Mouse (Mus musculus) CH12F3 (cell line): Measurements from ENCODE around the gene Gm3336.

Experiments
- in situ Hi-C: fragments of 300-500 bp; cut with MboI; formaldehyde crosslinking; loops from 2 replicates; pipeline ENCODE4 v1.14.3; 2020; ENCODE audit warnings: low sequenced_read_pairs

The Gm3336 gene

DNA sequence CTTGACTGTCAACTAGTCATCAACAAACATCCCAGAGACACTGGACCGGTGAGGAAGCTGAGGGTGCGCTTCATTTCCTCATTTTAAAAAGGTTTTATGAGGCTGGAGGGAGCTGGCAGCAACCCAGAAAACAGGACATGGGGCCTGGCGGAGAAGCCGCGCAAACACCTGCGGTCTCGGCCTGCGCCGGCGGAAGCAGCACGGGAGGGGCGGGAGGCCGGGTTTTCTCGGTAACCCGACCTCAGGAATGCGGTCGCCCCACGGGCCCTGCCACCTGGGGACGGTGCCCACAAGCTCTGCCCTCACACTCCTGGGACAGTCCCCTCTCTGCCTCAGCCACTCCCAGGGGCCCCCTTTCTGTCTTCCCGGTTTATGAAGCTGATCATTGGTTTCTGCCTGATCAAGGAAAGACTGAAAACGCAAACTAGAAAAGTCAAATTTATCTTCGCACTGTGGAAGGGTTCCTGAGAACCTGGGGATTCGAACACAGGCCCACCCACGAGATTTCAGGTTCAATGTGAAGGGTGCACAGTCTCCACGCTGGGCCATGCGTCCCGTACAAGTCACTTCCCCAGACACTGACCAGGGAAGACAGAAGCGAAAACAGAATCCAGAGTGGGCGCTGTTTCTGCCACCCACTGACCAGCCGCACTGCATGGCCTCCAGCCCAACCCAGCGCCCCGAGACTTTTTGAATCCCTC lies 22.9 kb upstream of the Gm3336 start:
- in situ Hi-C loops, result no loop called here

- in situ Hi-C loops, result no loop called here
Measured at GRCm38 (mm10) chr8:70696019-70696885, 22.1 kb upstream of the Gm3336 start.

GRCm38 (mm10) chr8:70696946-70697345 lies 21.4 kb upstream of the Gm3336 start:
- in situ Hi-C loops, result no loop called here

DNA sequence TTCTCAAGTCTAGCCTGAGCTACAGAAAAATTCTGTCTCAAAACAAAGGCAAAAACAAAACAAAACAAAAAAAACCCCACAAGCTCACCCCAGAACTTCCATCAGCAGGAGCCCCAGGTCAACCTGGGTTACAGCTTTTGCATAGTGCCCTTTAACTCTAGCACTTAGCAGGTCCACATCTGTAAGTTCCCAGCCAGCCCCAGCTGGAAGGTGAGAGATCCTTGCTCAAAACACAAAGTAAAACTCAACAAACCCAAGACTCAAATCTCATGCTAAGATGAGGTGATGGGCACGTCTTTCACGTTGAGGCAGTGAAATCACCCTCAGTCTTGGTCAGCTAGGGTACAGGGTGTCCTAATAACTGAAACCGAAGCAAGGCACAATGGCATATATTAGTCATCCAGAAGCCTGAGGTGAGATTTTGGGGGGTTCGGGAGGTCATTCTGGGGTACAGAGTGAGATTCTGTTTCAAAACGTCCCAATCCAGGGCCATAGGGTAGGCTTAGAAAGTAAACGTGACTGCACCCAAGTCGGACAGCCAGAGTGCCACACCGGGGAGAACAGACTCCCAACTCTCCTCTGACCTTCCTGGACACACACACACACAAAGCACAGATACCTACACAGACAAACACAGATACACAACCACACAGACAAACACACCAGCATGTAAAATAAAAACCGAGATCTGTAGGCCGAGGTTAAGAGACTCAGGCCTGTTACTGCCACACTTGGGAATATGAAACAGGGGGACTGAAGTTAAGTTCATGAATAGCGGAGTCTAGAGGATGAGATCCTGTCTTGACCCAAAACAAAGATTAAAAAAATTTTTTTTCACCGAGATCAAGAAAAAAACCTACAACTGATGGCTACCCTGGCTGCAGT lies 20.7 kb upstream of the Gm3336 start:
- in situ Hi-C loops, result no loop called here

DNA sequence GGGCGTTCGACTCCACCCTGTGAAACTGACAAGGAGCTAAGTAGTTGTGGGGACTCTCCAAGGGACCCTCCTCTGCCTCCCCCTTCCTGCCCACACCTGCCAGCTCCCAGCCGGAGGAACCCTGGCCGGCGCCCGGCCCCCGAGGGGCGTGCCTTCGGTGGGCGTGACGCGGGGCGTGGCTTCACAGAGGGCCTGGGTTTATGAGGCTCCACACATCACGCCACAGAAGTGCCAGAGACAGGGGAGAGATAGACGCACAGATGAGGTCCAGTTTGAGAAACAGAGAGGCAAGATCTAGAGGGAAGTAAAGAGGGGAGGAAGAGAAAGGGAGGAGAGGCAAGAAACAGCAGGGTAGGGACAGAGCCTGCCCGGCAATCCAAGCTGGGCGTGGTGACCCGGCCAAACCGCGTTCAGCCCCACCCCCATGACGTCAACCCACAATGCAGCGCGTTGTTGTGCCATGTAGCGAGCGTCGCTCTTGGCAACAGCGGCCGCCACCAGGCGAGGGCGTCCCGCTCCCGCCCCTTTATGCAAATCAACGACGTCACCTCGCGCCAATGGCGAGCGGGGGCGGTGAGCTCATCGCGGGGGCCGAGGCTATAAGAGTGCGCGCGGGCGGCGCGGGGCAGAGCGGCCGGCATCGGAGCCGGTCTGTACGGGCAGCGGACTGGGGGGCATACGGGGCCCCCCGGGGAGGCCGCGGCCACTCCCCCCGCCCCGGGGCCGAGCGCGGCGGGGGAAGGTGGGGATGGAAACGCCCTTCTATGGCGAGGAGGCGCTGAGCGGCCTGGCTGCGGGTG lies 19.8 kb upstream of the Gm3336 start, which contains the start of gene Jund:
Gene Jund, plus strand, starts transcription at position 640 of the 800 bp plus-strand sequence.
- in situ Hi-C loops, result no loop called here

DNA sequence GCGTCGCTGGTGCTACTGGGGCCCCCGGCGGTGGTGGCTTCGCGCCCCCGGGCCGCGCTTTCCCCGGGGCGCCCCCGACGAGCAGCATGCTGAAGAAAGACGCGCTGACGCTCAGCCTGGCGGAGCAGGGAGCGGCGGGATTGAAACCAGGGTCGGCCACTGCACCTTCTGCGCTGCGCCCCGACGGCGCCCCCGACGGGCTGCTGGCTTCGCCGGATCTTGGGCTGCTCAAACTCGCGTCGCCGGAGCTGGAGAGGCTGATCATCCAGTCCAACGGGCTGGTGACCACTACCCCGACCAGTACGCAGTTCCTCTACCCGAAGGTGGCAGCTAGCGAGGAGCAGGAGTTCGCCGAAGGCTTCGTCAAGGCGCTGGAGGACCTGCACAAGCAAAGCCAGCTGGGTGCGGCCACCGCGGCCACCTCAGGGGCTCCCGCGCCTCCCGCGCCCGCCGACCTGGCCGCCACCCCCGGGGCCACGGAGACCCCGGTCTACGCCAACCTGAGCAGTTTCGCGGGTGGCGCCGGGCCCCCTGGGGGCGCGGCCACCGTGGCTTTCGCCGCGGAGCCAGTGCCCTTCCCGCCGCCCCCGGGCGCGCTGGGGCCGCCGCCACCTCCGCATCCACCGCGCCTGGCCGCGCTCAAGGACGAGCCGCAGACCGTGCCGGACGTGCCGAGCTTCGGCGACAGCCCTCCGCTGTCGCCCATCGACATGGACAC lies 19.1 kb upstream of the Gm3336 start:
- in situ Hi-C loops, result no loop called here

GRCm38 (mm10) chr8:70699834-70700554 lies 18.3 kb upstream of the Gm3336 start:
- in situ Hi-C loops, result no loop called here

DNA sequence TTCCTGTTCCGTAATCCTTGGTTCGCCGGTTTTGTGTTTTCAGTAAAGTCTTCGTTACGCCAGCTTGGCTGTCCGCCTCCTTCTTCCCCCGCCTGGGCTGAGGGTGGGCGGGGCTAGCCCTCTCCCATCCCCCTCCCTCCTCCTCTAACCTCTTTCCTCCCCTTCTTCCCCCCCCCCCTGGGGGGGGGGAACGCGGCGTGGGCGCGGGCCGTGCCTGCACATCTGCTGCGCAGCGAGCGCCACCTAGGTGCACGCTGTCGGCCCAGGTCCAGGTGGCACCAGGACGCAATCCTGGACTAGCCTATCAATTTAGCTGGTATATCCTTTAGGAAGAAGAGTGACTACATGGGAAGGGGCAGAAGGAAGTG lies 17.8 kb upstream of the Gm3336 start:
- in situ Hi-C loops, result no loop called here

- in situ Hi-C loops, result no loop called here
Measured at GRCm38 (mm10) chr8:70701048-70701981, 17.0 kb upstream of the Gm3336 start.

GRCm38 (mm10) chr8:70701982-70702841 lies 16.1 kb upstream of the Gm3336 start:
- in situ Hi-C loops, result no loop called here

DNA sequence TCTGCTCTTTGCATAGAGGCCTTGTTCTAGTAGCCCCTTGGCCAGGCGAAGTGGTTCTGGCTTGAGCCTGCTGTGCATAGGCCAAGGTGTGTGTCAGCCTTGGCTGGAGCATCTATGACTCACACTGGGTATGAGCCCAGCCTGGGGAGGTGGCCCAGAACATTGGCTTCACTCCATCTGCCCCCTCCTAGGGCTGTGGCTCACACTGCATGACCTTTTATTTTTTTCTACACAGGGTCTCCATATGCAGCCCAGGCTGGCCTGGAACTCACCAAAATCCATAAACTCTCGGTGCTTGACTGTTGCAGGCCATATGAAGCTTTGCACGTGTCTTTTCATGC lies 15.5 kb upstream of the Gm3336 start:
- in situ Hi-C loops, result no loop called here

GRCm38 (mm10) chr8:70703287-70703686 lies 15.1 kb upstream of the Gm3336 start, which contains the start of gene Iqcn:
Gene Iqcn (plus strand): TSS chr8:70703457.
- in situ Hi-C loops, result no loop called here

DNA sequence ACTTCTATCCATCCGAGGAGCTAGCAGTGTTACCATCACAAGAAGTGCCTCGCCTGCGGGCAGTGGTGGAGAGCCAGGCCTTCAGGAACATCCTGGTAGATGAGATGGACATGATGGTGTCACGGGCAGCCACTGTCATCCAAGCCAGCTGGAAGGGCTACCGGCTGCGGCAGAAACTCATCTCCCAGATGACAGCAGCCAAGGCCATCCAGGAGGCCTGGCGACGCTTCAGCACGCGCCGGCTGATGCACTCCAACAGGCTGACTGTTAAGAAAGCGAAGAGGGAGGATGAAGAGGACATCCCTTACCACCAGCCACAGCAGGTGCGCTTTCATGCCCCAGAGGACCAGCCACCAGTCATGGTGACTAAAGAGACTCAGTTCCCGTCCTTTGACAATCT lies 10.1 kb upstream of the Gm3336 start:
- in situ Hi-C loops, result no loop called here

GRCm38 (mm10) chr8:70709794-70710193 lies 8.5 kb upstream of the Gm3336 start:
- in situ Hi-C loops, result loop anchor here (5.0 to 10.0 kb wide), 2 partner anchors 38 to 135 kb away; no protein-coding TSS in a partner anchor

GRCm38 (mm10) chr8:70710296-70710695 lies 8.0 kb upstream of the Gm3336 start:
- in situ Hi-C loops, result loop anchor here (5.0 to 10.0 kb wide), 2 partner anchors 37 to 135 kb away; no protein-coding TSS in a partner anchor

DNA sequence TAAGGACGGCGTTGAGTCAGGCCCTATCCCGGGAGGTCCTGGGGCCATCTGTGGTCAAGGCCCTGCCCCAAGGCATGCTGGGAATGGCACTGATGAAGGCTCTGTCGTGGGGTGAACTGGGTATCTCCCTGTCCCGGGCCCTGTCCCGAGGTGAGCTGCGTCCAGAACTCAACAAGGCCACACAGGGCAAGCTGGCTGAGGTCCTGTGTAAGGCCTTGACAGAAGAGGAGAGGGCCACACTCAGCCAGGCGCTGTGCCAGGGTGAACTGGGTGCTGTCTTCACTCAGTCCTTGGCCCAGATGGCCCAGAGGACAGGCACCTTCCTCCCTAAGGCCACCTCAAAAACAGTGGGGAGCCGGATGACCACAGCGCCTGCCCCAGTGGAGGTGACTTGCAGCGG lies 7.3 kb upstream of the Gm3336 start:
- in situ Hi-C loops, result loop anchor here (5.0 to 10.0 kb wide), 2 partner anchors 36 to 134 kb away; no protein-coding TSS in a partner anchor

DNA sequence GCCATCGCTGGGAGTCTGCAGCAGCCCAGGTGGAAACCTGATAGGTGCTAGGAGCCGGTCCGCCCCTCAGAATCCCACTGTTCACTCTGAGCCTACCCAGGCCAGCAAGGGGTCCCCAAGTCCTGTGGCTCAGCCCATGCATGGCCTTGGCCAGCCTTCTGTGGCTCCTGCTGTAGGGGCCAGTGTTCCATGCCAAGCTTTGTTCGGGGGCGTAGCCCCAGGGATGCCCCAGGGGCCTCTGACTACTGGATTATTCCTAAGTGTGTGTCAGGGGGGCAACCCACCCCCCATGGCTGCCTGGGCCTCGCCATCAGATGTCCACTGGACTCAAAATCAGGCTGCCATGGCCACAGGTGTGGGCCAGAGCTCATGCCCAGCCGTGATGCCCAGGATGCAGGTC lies 4.4 kb upstream of the Gm3336 start:
- in situ Hi-C loops, result loop anchor here (5.0 to 10.0 kb wide), 2 partner anchors 33 to 131 kb away; no protein-coding TSS in a partner anchor
